Mouse (Mus musculus): Measurements from ENCODE around the gene Gm42906. TPM values are rescaled to one million over a fixed set of nuclear protein-coding genes. Genes with fewer than 3 reads are reported as not detected.

The Gm42906 gene
- not detected in 2 replicates for polyA plus RNA-seq (2012; rRNA removed)

- TF ChIP-seq CTCF (IDR thresholded peaks at IDR 0.05; ENCODE audit: extremely low read depth, insufficient read depth, low read length) (no peak), POLR2A (IDR thresholded peaks at IDR 0.05; ENCODE audit: extremely low read depth, insufficient read depth, low read length) (no peak)
- Histone ChIP-seq H3K4me3 (ENCODE audit: insufficient read depth, low read length) (no peak within 1 kb of the TSS), H3K27ac (ENCODE audit: insufficient read depth, low read length) (no peak within 1 kb of the TSS), H3K4me1 (ENCODE audit: control insufficient read depth, insufficient read depth, low read length) (no peaks in the 10 kb centered on the region)
Measured at GRCm38 (mm10) chr5:151428113-151428756, at the start of gene Gm42906. Gene Gm42906 (minus strand): TSS chr5:151428163.

GRCm38 (mm10) chr5:151445695-151446094 lies 17.7 kb upstream of the Gm42906 start:
- no peak overlapping the region for H3K27ac ChIP-seq (ENCODE audit: insufficient read depth, low read length)
- H3K4me1 ChIP-seq (ENCODE audit: control insufficient read depth, insufficient read depth, low read length): no peaks in the 10 kb centered on the region
- TF ChIP-seq CTCF (IDR thresholded peaks at IDR 0.05; ENCODE audit: extremely low read depth, insufficient read depth, low read length): no peak
- TF ChIP-seq POLR2A (IDR thresholded peaks at IDR 0.05; ENCODE audit: extremely low read depth, insufficient read depth, low read length): no peak
- no peak overlapping the region for H3K4me3 ChIP-seq (ENCODE audit: insufficient read depth, low read length)

- TF ChIP-seq POLR2A (IDR thresholded peaks at IDR 0.05; ENCODE audit: extremely low read depth, insufficient read depth, low read length): no peak
- TF ChIP-seq CTCF (IDR thresholded peaks at IDR 0.05; ENCODE audit: extremely low read depth, insufficient read depth, low read length): no peak
- Histone ChIP-seq H3K27ac (ENCODE audit: insufficient read depth, low read length) (no peak overlapping the region), H3K4me3 (ENCODE audit: insufficient read depth, low read length) (no peak overlapping the region), H3K4me1 (ENCODE audit: control insufficient read depth, insufficient read depth, low read length) (no peaks in the 10 kb centered on the region)
Measured at GRCm38 (mm10) chr5:151435106-151435505, 7.1 kb upstream of the Gm42906 start.

- H3K4me1 ChIP-seq (ENCODE audit: control insufficient read depth, insufficient read depth, low read length): no peaks in the 10 kb centered on the region
- no peak overlapping the region for H3K4me3 ChIP-seq (ENCODE audit: insufficient read depth, low read length)
- H3K27ac ChIP-seq (ENCODE audit: insufficient read depth, low read length): no peak overlapping the region
- TF ChIP-seq POLR2A (IDR thresholded peaks at IDR 0.05; ENCODE audit: extremely low read depth, insufficient read depth, low read length) (no peak), CTCF (IDR thresholded peaks at IDR 0.05; ENCODE audit: extremely low read depth, insufficient read depth, low read length) (no peak)
Measured at GRCm38 (mm10) chr5:151426466-151426865, 1.5 kb downstream of the Gm42906 start.

- TF ChIP-seq POLR2A (IDR thresholded peaks at IDR 0.05; ENCODE audit: extremely low read depth, insufficient read depth, low read length): no peak
- TF ChIP-seq CTCF (IDR thresholded peaks at IDR 0.05; ENCODE audit: extremely low read depth, insufficient read depth, low read length): no peak
- no peaks in the 10 kb centered on the region for H3K4me1 ChIP-seq (ENCODE audit: control insufficient read depth, insufficient read depth, low read length)
- H3K27ac ChIP-seq (ENCODE audit: insufficient read depth, low read length): no peak overlapping the region
- H3K4me3 ChIP-seq (ENCODE audit: insufficient read depth, low read length): no peak overlapping the region
Measured at GRCm38 (mm10) chr5:151422692-151423091, 5.3 kb downstream of the Gm42906 start.

GRCm38 (mm10) chr5:151421859-151422258 lies 6.1 kb downstream of the Gm42906 start:
- no peak overlapping the region for H3K4me3 ChIP-seq (ENCODE audit: insufficient read depth, low read length)
- TF ChIP-seq CTCF (IDR thresholded peaks at IDR 0.05; ENCODE audit: extremely low read depth, insufficient read depth, low read length) (no peak), POLR2A (IDR thresholded peaks at IDR 0.05; ENCODE audit: extremely low read depth, insufficient read depth, low read length) (no peak)
- H3K27ac ChIP-seq (ENCODE audit: insufficient read depth, low read length): no peak overlapping the region
- H3K4me1 ChIP-seq (ENCODE audit: control insufficient read depth, insufficient read depth, low read length): no peaks in the 10 kb centered on the region

- Histone ChIP-seq H3K27ac (ENCODE audit: insufficient read depth, low read length) (no peak overlapping the region), H3K4me1 (ENCODE audit: control insufficient read depth, insufficient read depth, low read length) (no peaks in the 10 kb centered on the region), H3K4me3 (ENCODE audit: insufficient read depth, low read length) (no peak overlapping the region)
- TF ChIP-seq POLR2A (IDR thresholded peaks at IDR 0.05; ENCODE audit: extremely low read depth, insufficient read depth, low read length) (no peak), CTCF (IDR thresholded peaks at IDR 0.05; ENCODE audit: extremely low read depth, insufficient read depth, low read length) (no peak)
Measured at GRCm38 (mm10) chr5:151418551-151418950, 9.4 kb downstream of the Gm42906 start.

GRCm38 (mm10) chr5:151417421-151418038 lies 10.4 kb downstream of the Gm42906 start:
- Histone ChIP-seq H3K4me3 (ENCODE audit: insufficient read depth, low read length) (no peak overlapping the region), H3K27ac (ENCODE audit: insufficient read depth, low read length) (no peak overlapping the region), H3K4me1 (ENCODE audit: control insufficient read depth, insufficient read depth, low read length) (no peaks in the 10 kb centered on the region)
- no peak for TF ChIP-seq CTCF (IDR thresholded peaks at IDR 0.05; ENCODE audit: extremely low read depth, insufficient read depth, low read length)
- TF ChIP-seq POLR2A (IDR thresholded peaks at IDR 0.05; ENCODE audit: extremely low read depth, insufficient read depth, low read length): no peak

GRCm38 (mm10) chr5:151416988-151417387 lies 11.0 kb downstream of the Gm42906 start:
- H3K27ac ChIP-seq (ENCODE audit: insufficient read depth, low read length): no peak overlapping the region
- H3K4me1 ChIP-seq (ENCODE audit: control insufficient read depth, insufficient read depth, low read length): no peaks in the 10 kb centered on the region
- H3K4me3 ChIP-seq (ENCODE audit: insufficient read depth, low read length): no peak overlapping the region
- no peak for TF ChIP-seq CTCF (IDR thresholded peaks at IDR 0.05; ENCODE audit: extremely low read depth, insufficient read depth, low read length)
- TF ChIP-seq POLR2A (IDR thresholded peaks at IDR 0.05; ENCODE audit: extremely low read depth, insufficient read depth, low read length): no peak

- Histone ChIP-seq H3K4me3 (ENCODE audit: insufficient read depth, low read length) (no peak overlapping the region), H3K4me1 (ENCODE audit: control insufficient read depth, insufficient read depth, low read length) (no peaks in the 10 kb centered on the region), H3K27ac (ENCODE audit: insufficient read depth, low read length) (no peak overlapping the region)
- no peak for TF ChIP-seq CTCF (IDR thresholded peaks at IDR 0.05; ENCODE audit: extremely low read depth, insufficient read depth, low read length)
Measured at GRCm38 (mm10) chr5:151413617-151414016, 14.3 kb downstream of the Gm42906 start.
